Mouse (Mus musculus): ENCODE results near the gene Pnpo. TPM values are rescaled to one million over a fixed set of nuclear protein-coding genes. Genes with fewer than 3 reads are reported as not detected.

Pnpo gene
- polyA plus RNA-seq, 1 experiment, result 57.0 TPM

GRCm38 (mm10) chr11:96916044-96916884, 27.5 kb downstream of the Pnpo start, which contains the start of gene Cdk5rap3:
Cdk5rap3 (minus strand) TSS chr11:96916496.
- DNase-seq (ENCODE audit: low read depth in 1 of 2, low spot score in 2 of 2), result peak; percentile 96 to 98
- WGBS, result under 1% methylated on average over 55 of the region's 55 CpGs
- Histone ChIP-seq H3K4me3 (ENCODE audit: extremely low read depth, insufficient read depth, insufficient read length) (peak within 1 kb of the TSS; percentile 89), H3K27me3 (ENCODE audit: control insufficient read depth, insufficient read depth, low read length) (no peaks in the 10 kb centered on the region), H3K27ac (ENCODE audit: insufficient read depth, low read length) (peak within 1 kb of the TSS; percentile 69), H3K4me1 (ENCODE audit: control insufficient read depth, insufficient read depth, insufficient read length) (no peaks in the 10 kb centered on the region; the same call in 1 of the 2 replicates), H3K36me3 (ENCODE audit: control insufficient read depth, insufficient read depth, low read length) (peaks cover 4% of the 10 kb centered on the region)
- TF ChIP-seq CTCF (IDR thresholded peaks at IDR 0.05; ENCODE audit: extremely low read depth, insufficient read depth, insufficient read length, insufficient replicate concordance) (peak; percentile 74; the same call in 1 of the 2 replicates), POLR2A (IDR thresholded peaks at IDR 0.05; ENCODE audit: low read depth, low read length) (peak; percentile 31)

DNA sequence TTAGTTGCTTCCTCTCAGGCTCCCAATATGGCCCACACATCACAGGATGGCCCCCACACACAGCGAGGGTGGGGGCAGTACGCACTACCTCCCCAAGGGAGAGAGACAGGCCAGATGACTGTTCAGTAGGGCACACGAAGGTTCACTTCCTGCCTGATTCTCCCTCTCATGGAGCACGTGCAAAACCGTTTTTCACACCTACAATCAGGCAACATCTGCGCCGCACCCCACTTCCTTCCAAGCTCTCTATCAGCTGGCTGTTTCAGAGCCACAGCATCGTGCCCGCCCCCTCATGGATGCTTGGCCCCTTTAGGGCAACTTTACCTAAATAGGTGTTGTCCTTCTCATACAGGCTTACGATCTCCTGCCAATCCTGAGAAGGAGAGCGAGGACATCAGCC, 31.1 kb downstream of the Pnpo start:
- no peak overlapping the region for H3K4me3 ChIP-seq (ENCODE audit: extremely low read depth, insufficient read depth, insufficient read length)
- DNase-seq (ENCODE audit: low read depth in 1 of 2, low spot score in 2 of 2), result peak in 1 of 2 experiments; percentile 18
- WGBS, result 33% methylated on average over 11 of the region's 11 CpGs

DNA sequence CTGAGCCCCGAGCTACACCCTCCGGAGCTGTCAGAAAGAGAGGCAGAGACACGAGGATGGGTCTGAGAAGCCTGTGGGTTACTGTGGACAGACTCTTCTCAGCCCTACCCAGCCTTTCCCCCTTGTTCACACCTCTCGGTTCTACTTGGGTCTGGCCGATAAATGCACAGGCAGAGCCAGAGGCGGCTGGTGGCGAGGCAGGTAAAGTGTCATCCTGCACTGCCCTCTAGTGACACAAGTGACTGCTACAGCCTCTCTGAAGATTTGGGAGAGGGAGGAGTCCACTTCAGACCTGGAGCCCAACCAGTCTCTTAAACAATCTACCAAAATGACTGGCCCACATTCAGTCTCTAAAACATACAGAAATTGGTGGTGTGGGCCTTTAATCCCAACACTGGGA, 33.8 kb downstream of the Pnpo start:
- no peaks in the 10 kb centered on the region for H3K4me1 ChIP-seq (ENCODE audit: control insufficient read depth, insufficient read depth, insufficient read length)
- no peaks in the 10 kb centered on the region for H3K27me3 ChIP-seq (ENCODE audit: control insufficient read depth, insufficient read depth, low read length)
- H3K4me3 ChIP-seq (ENCODE audit: extremely low read depth, insufficient read depth, insufficient read length), result no peak overlapping the region
- 33% methylated on average over 7 of the region's 7 CpGs for WGBS
- no peak overlapping the region for H3K27ac ChIP-seq (ENCODE audit: insufficient read depth, low read length)
- peaks cover 24% of the 10 kb centered on the region for H3K36me3 ChIP-seq (ENCODE audit: control insufficient read depth, insufficient read depth, low read length)
- TF ChIP-seq POLR2A (IDR thresholded peaks at IDR 0.05; ENCODE audit: low read depth, low read length) (no peak), CTCF (IDR thresholded peaks at IDR 0.05; ENCODE audit: extremely low read depth, insufficient read depth, insufficient read length, insufficient replicate concordance) (peak; percentile 81; the same call in 1 of the 2 replicates)
- DNase-seq (ENCODE audit: low read depth in 1 of 2, low spot score in 2 of 2), result peak; percentile 47 to 53

More for the DNA sequence above, 31.1 kb downstream of the Pnpo start:
- TF ChIP-seq CTCF (IDR thresholded peaks at IDR 0.05; ENCODE audit: extremely low read depth, insufficient read depth, insufficient read length, insufficient replicate concordance) (no peak), POLR2A (IDR thresholded peaks at IDR 0.05; ENCODE audit: low read depth, low read length) (no peak)
- H3K27me3 ChIP-seq (ENCODE audit: control insufficient read depth, insufficient read depth, low read length), result no peaks in the 10 kb centered on the region
- H3K4me1 ChIP-seq (ENCODE audit: control insufficient read depth, insufficient read depth, insufficient read length), result no peaks in the 10 kb centered on the region; the same call in 1 of the 2 replicates
- H3K27ac ChIP-seq (ENCODE audit: insufficient read depth, low read length), result no peak overlapping the region
- peaks cover 15% of the 10 kb centered on the region for H3K36me3 ChIP-seq (ENCODE audit: control insufficient read depth, insufficient read depth, low read length)

GRCm38 (mm10) chr11:96908594-96908993, 35.2 kb downstream of the Pnpo start:
- Histone ChIP-seq H3K27ac (ENCODE audit: insufficient read depth, low read length) (no peak overlapping the region), H3K27me3 (ENCODE audit: control insufficient read depth, insufficient read depth, low read length) (no peaks in the 10 kb centered on the region), H3K4me1 (ENCODE audit: control insufficient read depth, insufficient read depth, insufficient read length) (no peaks in the 10 kb centered on the region), H3K36me3 (ENCODE audit: control insufficient read depth, insufficient read depth, low read length) (peaks cover 24% of the 10 kb centered on the region), H3K4me3 (ENCODE audit: extremely low read depth, insufficient read depth, insufficient read length) (no peak overlapping the region)
- WGBS, result 94% methylated on average over 12 of the region's 12 CpGs
- TF ChIP-seq CTCF (IDR thresholded peaks at IDR 0.05; ENCODE audit: extremely low read depth, insufficient read depth, insufficient read length, insufficient replicate concordance), result no peak
- no peak for TF ChIP-seq POLR2A (IDR thresholded peaks at IDR 0.05; ENCODE audit: low read depth, low read length)
- DNase-seq (ENCODE audit: low read depth in 1 of 2, low spot score in 2 of 2), result no peak

GRCm38 (mm10) chr11:96906431-96907161, 37.2 kb downstream of the Pnpo start:
- H3K4me1 ChIP-seq (ENCODE audit: control insufficient read depth, insufficient read depth, insufficient read length), result no peaks in the 10 kb centered on the region
- H3K27me3 ChIP-seq (ENCODE audit: control insufficient read depth, insufficient read depth, low read length), result no peaks in the 10 kb centered on the region
- no peak for DNase-seq (ENCODE audit: low read depth in 1 of 2, low spot score in 2 of 2)
- peaks cover 23% of the 10 kb centered on the region for H3K36me3 ChIP-seq (ENCODE audit: control insufficient read depth, insufficient read depth, low read length)
- TF ChIP-seq POLR2A (IDR thresholded peaks at IDR 0.05; ENCODE audit: low read depth, low read length) (no peak), CTCF (IDR thresholded peaks at IDR 0.05; ENCODE audit: extremely low read depth, insufficient read depth, insufficient read length, insufficient replicate concordance) (no peak)
- no peak overlapping the region for H3K4me3 ChIP-seq (ENCODE audit: extremely low read depth, insufficient read depth, insufficient read length)
- WGBS, result 84% methylated on average over 15 of the region's 15 CpGs
- H3K27ac ChIP-seq (ENCODE audit: insufficient read depth, low read length), result no peak overlapping the region

- H3K27ac ChIP-seq (ENCODE audit: insufficient read depth, low read length), result no peak overlapping the region
- WGBS, result 80% methylated on average over 16 of the region's 16 CpGs
- no peak for DNase-seq (ENCODE audit: low read depth in 1 of 2, low spot score in 2 of 2)
- no peak overlapping the region for H3K4me3 ChIP-seq (ENCODE audit: extremely low read depth, insufficient read depth, insufficient read length)
- H3K36me3 ChIP-seq (ENCODE audit: control insufficient read depth, insufficient read depth, low read length), result peaks cover 10% of the 10 kb centered on the region
- H3K4me1 ChIP-seq (ENCODE audit: control insufficient read depth, insufficient read depth, insufficient read length), result no peaks in the 10 kb centered on the region
- TF ChIP-seq POLR2A (IDR thresholded peaks at IDR 0.05; ENCODE audit: low read depth, low read length), result no peak
- no peak for TF ChIP-seq CTCF (IDR thresholded peaks at IDR 0.05; ENCODE audit: extremely low read depth, insufficient read depth, insufficient read length, insufficient replicate concordance)
- no peaks in the 10 kb centered on the region for H3K27me3 ChIP-seq (ENCODE audit: control insufficient read depth, insufficient read depth, low read length)
These were observed 40.8 kb downstream of the Pnpo start for GRCm38 (mm10) chr11:96902639-96903635.

Measured in spleen, adult 2 months (tissue).